Mouse (Mus musculus) forebrain, embryonic 11.5 days (tissue): ENCODE results near the gene Trpc1. TPM values are rescaled to one million over a fixed set of nuclear protein-coding genes. Genes with fewer than 3 reads are reported as not detected.

Source experiments
- ATAC-seq: fragments of 200-750 bp; cut with Nextera tagmentation; replicated peaks from 2 replicates; pipeline ENCODE4 v1.8.0; 2017; ENCODE audit warnings: moderate TSS enrichment; ENCODE audit not compliant: low FRiP score
- DNase-seq: peaks from one replicate; pipeline ENCODE4 v3.0.0-alpha.2; 2017; ENCODE audit warnings: low spot score
- H3K27ac ChIP-seq: fragments of 300-500 bp; sonication (generic); 2 replicates; pipeline ENCODE4 v1.5.1; 2014; ENCODE audit warnings: low read depth, low read length
- H3K27me3 ChIP-seq: fragments of 300-500 bp; sonication (generic); 2 replicates; pipeline ENCODE4 v1.6.1; 2014; ENCODE audit warnings: mild to moderate bottlenecking, low read length, mixed read lengths; ENCODE audit not compliant: control insufficient read depth, insufficient read depth
- H3K36me3 ChIP-seq: fragments of 300-500 bp; sonication (generic); 2 replicates; pipeline ENCODE4 v1.6.1; 2014; ENCODE audit warnings: mild to moderate bottlenecking, low read length, moderate library complexity, mixed read lengths; ENCODE audit not compliant: control insufficient read depth, insufficient read depth
- H3K4me1 ChIP-seq: fragments of 300-500 bp; sonication (generic); replicated peaks from 2 replicates; pipeline ENCODE4 v1.6.1; 2014; ENCODE audit warnings: low read length, mixed read lengths; ENCODE audit not compliant: control insufficient read depth, insufficient read depth
- H3K4me2 ChIP-seq: fragments of 300-500 bp; sonication (generic); 2 replicates; pipeline ENCODE4 v1.6.1; 2014; ENCODE audit warnings: low read depth, mild to moderate bottlenecking, low read length, moderate library complexity, mixed read lengths; ENCODE audit not compliant: severe bottlenecking
- H3K4me3 ChIP-seq: fragments of 300-500 bp; sonication (generic); 2 replicates; pipeline ENCODE4 v1.5.1; 2014; ENCODE audit warnings: low read depth, low read length
- H3K9ac ChIP-seq: fragments of 300-500 bp; sonication (generic); 2 replicates; pipeline ENCODE4 v1.6.1; 2014; ENCODE audit warnings: low read length
- H3K9me3 ChIP-seq: fragments of 300-500 bp; sonication (generic); 2 replicates; pipeline ENCODE4 v1.6.1; 2016; ENCODE audit warnings: low read length, mixed read lengths; ENCODE audit not compliant: control insufficient read depth
- WGBS: fragments of 180-500 bp; shearing (Covaris S2); extraction: QIAGEN DNeasy Blood & Tissue Kit; methylation state at CpG from one replicate; pipeline ENCODE4 v1.1.7; 2014; 5-methylcytosine and 5-hydroxymethylcytosine counted together
- polyA plus RNA-seq: library from polyadenylated mRNA; unstranded; fragments of >200 nt; fragmentation: Nextera tagmentation; extraction: Ambion mirVana; gene quantifications from 2 replicates; pipeline ENCODE4 v1.2.1, GENCODE M21; 2014

Gene Trpc1
- polyA plus RNA-seq, 1 experiment from 2014 or later: 2.8 TPM

GRCm38 (mm10) chr9:95708943-95709342, 41.2 kb downstream of the Trpc1 start:
- H3K27me3 ChIP-seq: no peaks in the 10 kb centered on the region
- no peaks in the 10 kb centered on the region for H3K9me3 ChIP-seq
- H3K27ac ChIP-seq: no peak overlapping the region
- DNase-seq (no peak), ATAC-seq (no peak)
- H3K36me3 ChIP-seq: no peaks in the 10 kb centered on the region
- no peak overlapping the region for H3K4me3 ChIP-seq
- H3K4me1 ChIP-seq: no peaks in the 10 kb centered on the region
- no peak overlapping the region for H3K4me2 ChIP-seq
- no peak overlapping the region for H3K9ac ChIP-seq

- DNase-seq: no peak
- no peak overlapping the region for H3K4me3 ChIP-seq
- H3K4me2 ChIP-seq: no peak overlapping the region
- no peaks in the 10 kb centered on the region for H3K4me1 ChIP-seq
- H3K9me3 ChIP-seq: no peaks in the 10 kb centered on the region
- no peak for ATAC-seq
- H3K36me3 ChIP-seq: no peaks in the 10 kb centered on the region
- H3K9ac ChIP-seq: no peak overlapping the region
- no peak overlapping the region for H3K27ac ChIP-seq
- H3K27me3 ChIP-seq: no peaks in the 10 kb centered on the region
- whole genome bisulfite sequencing: 85% methylated on average over 5 of the region's 5 CpGs
Observed at GRCm38 (mm10) chr9:95705371-95705770, 44.8 kb downstream of the Trpc1 start.

GRCm38 (mm10) chr9:95704078-95704477, 46.1 kb downstream of the Trpc1 start:
- no peaks in the 10 kb centered on the region for H3K9me3 ChIP-seq
- no peak for ATAC-seq
- no peaks in the 10 kb centered on the region for H3K4me1 ChIP-seq
- H3K4me3 ChIP-seq: no peak overlapping the region
- H3K4me2 ChIP-seq: no peak overlapping the region
- DNase-seq: no peak
- no peak overlapping the region for H3K9ac ChIP-seq
- H3K27ac ChIP-seq: no peak overlapping the region
- no peaks in the 10 kb centered on the region for H3K27me3 ChIP-seq
- H3K36me3 ChIP-seq: no peaks in the 10 kb centered on the region
- 85% methylated on average over 3 of the region's 3 CpGs for WGBS

GRCm38 (mm10) chr9:95699273-95699672, 50.9 kb downstream of the Trpc1 start:
- ATAC-seq (no peak), DNase-seq (no peak)
- Histone ChIP-seq H3K4me3 (no peak overlapping the region), H3K27me3 (no peaks in the 10 kb centered on the region), H3K36me3 (no peaks in the 10 kb centered on the region), H3K9me3 (no peaks in the 10 kb centered on the region), H3K4me2 (no peak overlapping the region), H3K9ac (no peak overlapping the region), H3K4me1 (no peaks in the 10 kb centered on the region), H3K27ac (no peak overlapping the region)
- WGBS: 86% methylated on average over 4 of the region's 4 CpGs

GRCm38 (mm10) chr9:95697808-95698207, 52.4 kb downstream of the Trpc1 start:
- DNase-seq (peak; percentile 62), ATAC-seq (no peak)
- Histone ChIP-seq H3K9me3 (no peaks in the 10 kb centered on the region), H3K4me1 (no peaks in the 10 kb centered on the region), H3K36me3 (no peaks in the 10 kb centered on the region), H3K27ac (no peak overlapping the region), H3K9ac (no peak overlapping the region), H3K4me3 (no peak overlapping the region), H3K27me3 (no peaks in the 10 kb centered on the region), H3K4me2 (no peak overlapping the region)
- 54% methylated on average over 2 of the region's 2 CpGs for WGBS

GRCm38 (mm10) chr9:95696581-95696980, 53.6 kb downstream of the Trpc1 start:
- ATAC-seq: no peak

GRCm38 (mm10) chr9:95695023-95695422, 55.2 kb downstream of the Trpc1 start:
- WGBS: 91% methylated on average over 15 of the region's 15 CpGs
- Histone ChIP-seq H3K4me2 (no peak overlapping the region), H3K4me1 (no peaks in the 10 kb centered on the region), H3K36me3 (no peaks in the 10 kb centered on the region), H3K27ac (no peak overlapping the region), H3K9ac (no peak overlapping the region), H3K4me3 (no peak overlapping the region), H3K27me3 (no peaks in the 10 kb centered on the region), H3K9me3 (no peaks in the 10 kb centered on the region)
- ATAC-seq (no peak), DNase-seq (no peak)

More at GRCm38 (mm10) chr9:95696581-95696980, 53.6 kb downstream of the Trpc1 start:
- no peaks in the 10 kb centered on the region for H3K9me3 ChIP-seq
- no peak overlapping the region for H3K27ac ChIP-seq
- no peaks in the 10 kb centered on the region for H3K4me1 ChIP-seq
- H3K9ac ChIP-seq: no peak overlapping the region
- DNase-seq: no peak
- no peaks in the 10 kb centered on the region for H3K27me3 ChIP-seq
- 86% methylated on average over 6 of the region's 6 CpGs for WGBS
- H3K36me3 ChIP-seq: no peaks in the 10 kb centered on the region
- H3K4me2 ChIP-seq: no peak overlapping the region
- H3K4me3 ChIP-seq: no peak overlapping the region

GRCm38 (mm10) chr9:95694526-95694925, 55.6 kb downstream of the Trpc1 start:
- Histone ChIP-seq H3K27me3 (no peaks in the 10 kb centered on the region), H3K36me3 (no peaks in the 10 kb centered on the region), H3K9ac (no peak overlapping the region), H3K27ac (no peak overlapping the region), H3K4me1 (no peaks in the 10 kb centered on the region), H3K4me3 (no peak overlapping the region), H3K9me3 (no peaks in the 10 kb centered on the region), H3K4me2 (no peak overlapping the region)
- ATAC-seq: no peak
- DNase-seq: no peak
- 89% methylated on average over 12 of the region's 12 CpGs for WGBS

GRCm38 (mm10) chr9:95693528-95694100, 56.6 kb downstream of the Trpc1 start:
- Histone ChIP-seq H3K4me1 (no peaks in the 10 kb centered on the region), H3K9ac (no peak overlapping the region), H3K9me3 (no peaks in the 10 kb centered on the region), H3K4me3 (no peak overlapping the region), H3K27me3 (no peaks in the 10 kb centered on the region), H3K36me3 (no peaks in the 10 kb centered on the region), H3K4me2 (no peak overlapping the region), H3K27ac (no peak overlapping the region)
- no peak for ATAC-seq
- DNase-seq: no peak
- WGBS: 85% methylated on average over 11 of the region's 11 CpGs
